Mouse (Mus musculus): Measurements from ENCODE around the gene Nanog.
"Not testable (repeated sequence)": the region's sequence is repeated elsewhere in the genome, so short reads cannot be mapped to it uniquely, and the experiment has no call there.

The Nanog gene

DNA sequence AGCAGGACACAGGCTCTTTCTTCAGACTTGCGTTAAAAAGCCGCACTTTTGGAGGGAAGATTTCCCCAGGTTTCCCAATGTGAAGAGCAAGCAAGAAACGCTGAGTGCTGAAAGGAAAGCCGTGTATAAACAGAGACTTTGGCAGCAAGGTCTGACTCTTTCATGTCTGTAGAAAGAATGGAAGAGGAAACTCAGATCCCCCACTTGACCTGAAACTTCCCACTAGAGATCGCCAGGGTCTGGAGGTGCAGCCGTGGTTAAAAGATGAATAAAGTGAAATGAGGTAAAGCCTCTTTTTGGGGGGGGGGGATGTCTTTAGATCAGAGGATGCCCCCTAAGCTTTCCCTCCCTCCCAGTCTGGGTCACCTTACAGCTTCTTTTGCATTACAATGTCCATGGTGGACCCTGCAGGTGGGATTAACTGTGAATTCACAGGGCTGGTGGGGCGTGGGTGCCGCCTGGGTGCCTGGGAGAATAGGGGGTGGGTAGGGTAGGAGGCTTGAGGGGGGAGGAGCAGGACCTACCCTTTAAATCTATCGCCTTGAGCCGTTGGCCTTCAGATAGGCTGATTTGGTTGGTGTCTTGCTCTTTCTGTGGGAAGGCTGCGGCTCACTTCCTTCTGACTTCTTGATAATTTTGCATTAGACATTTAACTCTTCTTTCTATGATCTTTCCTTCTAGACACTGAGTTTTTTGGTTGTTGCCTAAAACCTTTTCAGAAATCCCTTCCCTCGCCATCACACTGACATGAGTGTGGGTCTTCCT is at the start of gene Nanog:
Nanog (plus strand) TSS at position 454 of the 765 bp plus-strand sequence.
- DNase-seq (ENCODE audit: low read depth in 2 of 2, low spot score in 2 of 2) = no peak

DNA sequence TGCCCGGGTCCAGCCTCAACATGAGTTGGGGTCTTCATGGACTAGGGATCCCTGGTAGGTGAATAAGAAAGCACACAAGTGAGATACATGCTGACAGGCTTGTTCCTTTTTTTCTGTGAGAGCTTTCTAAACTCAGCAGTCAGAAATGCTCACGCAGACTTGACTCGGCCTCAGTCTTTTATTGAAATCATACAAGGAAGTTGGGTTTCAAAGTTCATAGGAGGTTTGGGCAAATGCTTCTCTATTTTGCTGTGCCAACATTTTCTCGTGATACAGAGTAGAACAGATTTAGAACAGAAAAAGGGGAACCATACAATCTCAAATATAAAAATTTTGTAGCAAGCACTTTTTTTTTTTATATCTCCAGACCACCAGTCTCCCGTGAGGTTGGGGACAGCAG is 49.7 kb upstream of the Nanog start:
- no peak for DNase-seq (ENCODE audit: low read depth in 2 of 2, low spot score in 2 of 2)

- DNase-seq (ENCODE audit: low read depth in 2 of 2, low spot score in 2 of 2) = no peak
These were observed 47.7 kb upstream of the Nanog start for GRCm38 (mm10) chr6:122659567-122659966.

DNA sequence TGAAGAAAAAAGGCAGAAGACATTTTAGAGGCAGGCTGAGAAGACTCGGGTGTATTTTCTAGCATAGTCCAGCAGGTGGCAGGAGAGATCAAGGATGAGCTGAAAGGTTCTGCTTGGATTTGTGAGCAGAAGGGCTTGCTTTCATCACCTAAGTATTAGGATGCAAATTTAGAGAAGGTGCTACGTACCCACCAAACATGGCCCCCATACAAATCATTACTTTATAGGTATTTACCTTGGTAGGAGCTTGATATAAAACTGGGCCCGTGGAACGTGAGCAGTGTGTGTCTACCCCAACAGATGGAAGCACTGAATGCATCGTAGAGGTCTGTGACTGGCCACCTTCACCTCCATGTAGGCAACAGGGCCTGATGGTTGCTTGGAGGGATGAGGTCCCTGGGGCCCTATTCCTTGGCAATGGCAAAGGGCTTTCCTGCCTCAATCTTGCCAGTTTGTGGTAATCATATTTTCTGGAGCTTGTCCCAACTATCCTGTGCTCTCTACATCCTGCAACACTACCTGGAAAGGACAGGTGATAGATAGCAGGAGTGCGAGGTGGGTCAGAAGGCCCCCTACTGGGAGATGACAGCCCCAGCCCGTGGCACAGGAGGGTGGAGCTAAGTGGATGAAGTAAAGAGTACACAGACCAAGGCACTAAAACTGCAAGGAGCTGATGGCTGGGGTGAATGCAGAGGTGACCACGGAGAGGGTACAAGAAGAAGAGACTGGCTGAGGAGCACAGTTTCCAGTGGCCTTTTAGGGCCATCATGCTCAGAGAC is 46.5 kb upstream of the Nanog start:
- peak; percentile 14 to 39 for DNase-seq (ENCODE audit: low read depth in 2 of 2, low spot score in 2 of 2)

DNA sequence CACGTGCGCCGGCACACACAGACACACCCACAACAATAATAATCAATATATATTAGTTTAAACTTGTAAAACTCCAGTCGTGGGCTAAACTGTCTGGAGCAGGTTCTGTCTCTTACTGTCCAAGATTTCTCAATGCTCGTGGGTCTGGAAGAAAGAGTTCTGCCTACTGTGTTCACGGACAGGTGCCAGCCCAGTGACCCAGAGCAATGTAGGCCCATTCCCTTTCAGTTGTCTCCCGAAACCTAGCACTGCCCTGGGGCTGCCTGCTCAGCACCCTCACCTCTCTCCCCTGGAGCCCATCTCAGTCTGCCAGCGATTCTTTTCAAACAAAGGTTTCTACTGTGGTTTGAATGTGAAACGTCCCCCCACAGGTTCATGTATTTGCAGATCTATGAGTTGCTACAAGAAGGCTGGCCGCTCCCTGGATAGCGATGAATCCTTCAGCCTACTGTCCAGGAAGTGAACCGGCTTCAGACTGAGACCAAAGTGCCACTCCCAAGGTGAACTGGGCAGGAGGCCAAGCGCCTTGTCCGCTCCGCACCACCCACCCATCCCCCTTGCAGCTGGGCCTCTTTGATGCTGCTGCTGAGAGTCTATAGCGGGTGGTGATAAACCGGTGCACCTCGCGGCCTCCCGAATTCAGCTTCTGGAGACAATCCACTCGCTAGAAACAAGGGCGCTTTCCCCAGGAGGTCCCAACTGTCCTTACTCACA is 44.6 kb upstream of the Nanog start:
- DNase-seq (ENCODE audit: low read depth in 2 of 2, low spot score in 2 of 2) = no peak

DNA sequence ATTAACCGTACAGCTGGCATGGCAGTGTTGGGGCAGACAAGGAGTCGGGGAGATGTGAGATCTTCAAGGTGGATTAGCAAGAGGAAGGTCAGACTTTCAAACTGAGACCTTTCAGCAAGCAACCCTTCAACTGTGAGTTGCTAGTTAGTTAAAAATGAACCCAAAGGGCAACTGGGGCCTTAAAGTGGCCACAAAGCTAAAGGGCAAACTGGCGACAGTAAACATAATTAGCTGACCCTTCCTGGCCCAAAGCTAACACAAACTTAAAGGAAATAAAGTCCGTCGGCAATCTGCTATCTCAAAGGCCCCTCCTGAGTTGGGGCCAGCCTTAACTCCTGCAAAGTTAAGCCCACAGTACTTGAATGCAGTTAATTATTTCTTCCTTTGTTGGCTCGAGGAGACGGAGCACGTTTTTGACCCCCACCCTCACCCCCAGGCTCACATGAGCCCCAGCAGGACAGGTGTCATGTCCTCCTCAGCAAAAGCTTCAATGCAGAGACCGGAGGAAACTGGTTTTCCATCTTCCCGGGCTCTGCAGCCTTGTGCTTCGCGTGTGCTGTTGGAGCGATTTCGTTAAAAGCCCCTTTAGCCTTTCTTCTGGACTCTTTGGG is 43.6 kb upstream of the Nanog start:
- no peak for DNase-seq (ENCODE audit: low read depth in 2 of 2, low spot score in 2 of 2)

GRCm38 (mm10) chr6:122665866-122666265 is 41.4 kb upstream of the Nanog start:
- DNase-seq (ENCODE audit: low read depth in 2 of 2, low spot score in 2 of 2) = no peak

DNA sequence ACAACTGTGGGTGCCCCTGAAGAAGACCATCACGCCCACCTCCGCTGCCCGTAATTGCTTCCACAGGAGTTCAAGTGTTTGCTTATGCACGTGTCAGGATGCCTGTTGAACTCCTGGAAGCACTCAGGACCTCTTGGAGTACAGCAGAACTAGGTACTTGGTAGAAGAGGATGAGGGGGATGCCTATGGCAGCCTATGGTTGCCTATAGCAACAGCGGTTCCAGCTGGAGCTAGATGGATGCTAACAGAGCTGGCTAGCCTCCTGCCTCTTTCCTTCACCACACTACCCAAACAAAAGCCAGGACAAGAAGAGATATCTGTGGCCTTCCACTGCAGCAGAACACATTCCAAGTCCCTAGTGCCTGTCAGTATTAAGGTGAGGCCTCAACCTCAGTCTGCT is 39.6 kb upstream of the Nanog start:
- no peak for DNase-seq (ENCODE audit: low read depth in 2 of 2, low spot score in 2 of 2)

DNA sequence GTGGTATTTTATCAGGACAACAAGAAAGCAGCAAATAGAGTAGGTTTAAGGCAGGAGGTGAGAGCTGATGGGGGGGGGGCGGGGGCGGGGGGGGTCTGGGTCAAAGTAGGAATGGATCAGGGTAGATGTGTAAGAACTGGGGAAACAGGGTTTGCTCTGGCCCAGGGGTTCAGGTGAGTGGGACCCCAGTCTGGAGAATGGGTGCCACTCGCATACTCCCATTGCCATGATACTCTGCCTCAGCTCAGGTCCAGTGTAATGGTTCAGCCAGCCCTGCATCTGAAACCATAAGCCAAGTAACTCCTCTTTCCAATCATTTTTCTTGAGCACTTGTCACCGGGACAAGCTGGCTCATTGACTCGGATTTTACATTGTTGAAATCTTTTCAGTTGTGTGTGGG is 38.5 kb upstream of the Nanog start:
- no peak for DNase-seq (ENCODE audit: low read depth in 2 of 2, low spot score in 2 of 2)

GRCm38 (mm10) chr6:122669406-122670200 is 37.7 kb upstream of the Nanog start:
- DNase-seq (ENCODE audit: low read depth in 2 of 2, low spot score in 2 of 2) = peak; percentile 81 to 90

GRCm38 (mm10) chr6:122670201-122670551 is 37.1 kb upstream of the Nanog start:
- no peak for DNase-seq (ENCODE audit: low read depth in 2 of 2, low spot score in 2 of 2)

GRCm38 (mm10) chr6:122670841-122671240 is 36.4 kb upstream of the Nanog start:
- no peak for DNase-seq (ENCODE audit: low read depth in 2 of 2, low spot score in 2 of 2)

- DNase-seq (ENCODE audit: low read depth in 2 of 2, low spot score in 2 of 2) = no peak
These were observed 34.5 kb upstream of the Nanog start for GRCm38 (mm10) chr6:122672746-122673145.

GRCm38 (mm10) chr6:122682646-122683045 is 24.6 kb upstream of the Nanog start:
- DNase-seq (ENCODE audit: low read depth in 2 of 2, low spot score in 2 of 2) = no peak

GRCm38 (mm10) chr6:122686709-122687108 is 20.6 kb upstream of the Nanog start:
- DNase-seq (ENCODE audit: low read depth in 2 of 2, low spot score in 2 of 2) = no peak

DNA sequence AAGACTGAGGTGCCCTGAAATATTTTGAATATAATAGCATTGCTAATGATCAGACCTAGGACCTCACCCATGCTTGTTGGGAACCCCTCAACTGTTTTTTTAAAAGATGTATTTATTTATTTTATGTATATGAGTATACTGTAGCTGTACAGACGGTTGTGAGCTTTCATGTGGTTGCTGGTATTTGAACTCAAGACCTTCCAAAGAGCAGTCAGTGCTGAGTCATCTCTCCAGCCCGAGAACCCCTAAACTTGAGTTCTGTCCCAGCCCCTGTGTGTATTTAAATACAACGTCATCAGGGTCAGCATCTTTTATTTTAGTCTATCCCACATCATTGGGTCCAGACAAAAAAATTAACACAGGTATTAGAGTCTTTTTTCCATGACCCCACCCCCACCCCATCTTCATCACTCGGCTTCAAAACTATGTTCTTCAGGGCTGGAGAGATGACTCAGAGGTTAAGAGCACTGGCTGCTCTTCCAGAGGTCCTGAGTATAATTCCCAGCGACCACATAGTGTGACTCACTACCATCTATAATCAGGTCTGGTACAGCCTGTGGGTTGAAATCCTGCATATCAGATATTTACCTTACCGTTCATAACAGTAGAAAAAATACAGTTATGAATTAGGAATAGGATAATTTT is 17.8 kb upstream of the Nanog start:
- no peak for DNase-seq (ENCODE audit: low read depth in 2 of 2, low spot score in 2 of 2)

GRCm38 (mm10) chr6:122690082-122690481 is 17.2 kb upstream of the Nanog start:
- no peak for DNase-seq (ENCODE audit: low read depth in 2 of 2, low spot score in 2 of 2)

DNA sequence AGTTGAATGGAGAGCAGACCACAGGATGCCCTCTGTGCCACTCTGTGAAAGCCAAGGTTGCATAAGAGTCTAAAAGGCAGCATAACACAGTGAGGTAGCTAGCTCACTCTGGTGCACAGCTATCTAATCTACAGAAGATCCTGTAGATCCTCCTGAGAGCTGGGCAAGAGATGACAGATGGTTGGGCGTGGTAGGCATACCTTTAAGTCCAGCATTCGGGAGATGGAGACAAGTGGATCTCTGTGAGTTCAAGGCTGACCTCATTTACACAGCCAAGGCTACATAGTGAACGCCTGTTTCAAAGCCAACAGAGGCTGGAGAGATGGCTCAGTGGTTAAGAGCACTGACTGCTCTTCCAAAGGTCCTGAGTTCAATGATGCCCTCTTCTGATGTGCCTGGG is 11.9 kb upstream of the Nanog start:
- DNase-seq (ENCODE audit: low read depth in 2 of 2, low spot score in 2 of 2) = no peak

DNA sequence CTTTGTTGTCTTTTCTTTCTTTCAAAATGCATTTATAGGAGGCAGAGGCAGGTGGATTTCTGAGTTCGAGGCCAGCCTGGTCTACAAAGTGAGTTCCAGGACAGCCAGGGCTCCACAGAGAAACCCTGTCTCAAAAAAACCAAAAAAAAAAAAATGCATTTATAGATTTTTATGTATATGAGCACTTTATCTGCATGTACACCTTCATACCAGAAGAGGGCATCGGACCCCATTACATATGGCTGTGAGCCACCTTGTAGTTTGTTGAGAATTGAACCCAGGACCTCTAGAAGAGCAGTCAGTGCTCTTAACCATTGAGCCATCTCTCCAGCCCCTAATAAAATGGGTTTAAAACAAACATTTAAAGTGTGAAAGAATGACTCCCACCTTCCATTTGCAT is 7.7 kb upstream of the Nanog start:
- not testable (repeated sequence) for DNase-seq (ENCODE audit: low read depth in 2 of 2, low spot score in 2 of 2)

GRCm38 (mm10) chr6:122701816-122702215 is 5.5 kb upstream of the Nanog start:
- DNase-seq (ENCODE audit: low read depth in 2 of 2, low spot score in 2 of 2) = no peak
